Comparison of ENCODE assay signal across 24 mouse cellular contexts in the genomic region with DNA sequence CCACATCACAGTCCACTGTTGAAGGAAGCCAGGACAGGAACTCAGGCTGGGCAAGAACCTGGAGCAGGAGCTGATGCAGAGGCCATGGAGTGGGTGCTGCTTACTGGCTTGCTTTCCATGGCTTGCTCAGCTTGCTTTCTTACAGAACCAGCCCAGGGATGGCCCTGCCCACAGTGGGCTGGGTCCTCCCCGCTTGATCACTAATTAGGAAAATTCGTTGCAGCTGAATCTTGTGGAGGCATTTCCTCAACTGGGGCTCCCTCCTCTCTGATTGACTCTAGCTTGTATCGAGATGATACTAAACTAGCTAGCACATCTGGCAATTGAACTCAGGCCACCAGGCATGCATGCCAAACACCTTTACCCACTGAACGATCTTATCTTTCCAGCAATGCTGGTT. TPM values are rescaled to one million over a fixed set of nuclear protein-coding genes. Genes with fewer than 3 reads are reported as not detected.
DNase-seq lines count a peak whose midpoint lies in the region; ATAC-seq lines count a peak whose summit lies in the region.
"Had no signal": no experiment of that assay in that cellular context is flagged by ENCODE, and none has a peak within 500 bp of the region (broad histone marks: within the 10 kb centered on the region; RNA-seq: fewer than 3 reads in every experiment).

No protein-coding gene starts in this region.

- H3K9me3 ChIP-seq in heart, embryonic 10.5 days, result no peaks in the 10 kb centered on the region
- H3K9me3 ChIP-seq in heart, embryonic 11.5 days (replicated peaks; ENCODE audit: control insufficient read depth, low read length), result no peaks in the 10 kb centered on the region
- no peaks in the 10 kb centered on the region for H3K9me3 ChIP-seq in embryonic facial prominence, embryonic 10.5 days
- H3K9me3 ChIP-seq: embryonic facial prominence, embryonic 13.5 days; embryonic facial prominence, embryonic 15.5 days; forebrain, embryonic 10.5 days; forebrain, embryonic 12.5 days had no signal

- H3K27me3 ChIP-seq in heart, embryonic 10.5 days (ENCODE audit: insufficient read depth, poor library complexity, severe bottlenecking), result no peaks in the 10 kb centered on the region
- H3K27me3 ChIP-seq in heart, embryonic 11.5 days (ENCODE audit: control insufficient read depth, insufficient read depth, low read length), result no peaks in the 10 kb centered on the region
- no peaks in the 10 kb centered on the region for H3K27me3 ChIP-seq in embryonic facial prominence, embryonic 10.5 days (replicated peaks; ENCODE audit: low read depth, poor library complexity, severe bottlenecking)
- H3K27me3 ChIP-seq: embryonic facial prominence, embryonic 13.5 days; embryonic facial prominence, embryonic 15.5 days; forebrain, embryonic 12.5 days; Patski had no signal

- WGBS in heart, embryonic 10.5 days, result 84% methylated on average over 4 of the region's 4 CpGs
- 82% methylated on average over 4 of the region's 4 CpGs for WGBS in heart, embryonic 11.5 days (ENCODE audit: insufficient replicate concordance)
- WGBS in embryonic facial prominence, embryonic 10.5 days, result 55% methylated on average over 4 of the region's 4 CpGs

- no peak for ATAC-seq in heart, embryonic 11.5 days (replicated peaks; ENCODE audit: insufficient number of reproducible peaks, low FRiP score, low TSS enrichment)
- ATAC-seq: activated CD4-positive, CD25-positive, alpha-beta regulatory T cell, adult 4 months; forebrain, embryonic 14.5 days; forebrain, embryonic 16.5 days; Patski had no signal

- no peaks in the 10 kb centered on the region for H3K4me1 ChIP-seq in heart, embryonic 10.5 days
- no peaks in the 10 kb centered on the region for H3K4me1 ChIP-seq in heart, embryonic 11.5 days (ENCODE audit: control insufficient read depth, insufficient read depth, low read length)
- H3K4me1 ChIP-seq in embryonic facial prominence, embryonic 10.5 days, result 0 out of 2 replicates have a peak, but pooled peaks cover 3% of the 10 kb centered on the region
- H3K4me1 ChIP-seq: embryonic facial prominence, embryonic 13.5 days; embryonic facial prominence, embryonic 15.5 days; forebrain, embryonic 10.5 days; forebrain, embryonic 12.5 days had no signal

- H3K36me3 ChIP-seq in heart, embryonic 10.5 days, result peaks cover 90% of the 10 kb centered on the region
- H3K36me3 ChIP-seq in heart, embryonic 11.5 days (ENCODE audit: control insufficient read depth, insufficient read depth, low read length), result peaks cover 28% of the 10 kb centered on the region
- peaks cover 95% of the 10 kb centered on the region for H3K36me3 ChIP-seq in embryonic facial prominence, embryonic 10.5 days (replicated peaks)

- no peak overlapping the region for H3K27ac ChIP-seq in heart, embryonic 10.5 days
- no peak overlapping the region for H3K27ac ChIP-seq in heart, embryonic 11.5 days (ENCODE audit: low read depth, low read length)
- no peak overlapping the region for H3K27ac ChIP-seq in embryonic facial prominence, embryonic 10.5 days (replicated peaks)
- H3K27ac ChIP-seq: embryonic facial prominence, embryonic 13.5 days; embryonic facial prominence, embryonic 15.5 days; forebrain, embryonic 10.5 days; forebrain, embryonic 12.5 days had no signal

- H3K9ac ChIP-seq in heart, embryonic 11.5 days (ENCODE audit: low read depth, low read length), result no peak overlapping the region
- H3K9ac ChIP-seq: embryonic facial prominence, embryonic 13.5 days; embryonic facial prominence, embryonic 15.5 days; forebrain, embryonic 12.5 days had no signal

- H3K4me2 ChIP-seq in heart, embryonic 11.5 days, result no peak overlapping the region
- H3K4me2 ChIP-seq: embryonic facial prominence, embryonic 13.5 days; embryonic facial prominence, embryonic 15.5 days; forebrain, embryonic 12.5 days had no signal

- peak; percentile 54 for DNase-seq in heart, embryonic 10.5 days (ENCODE audit: low spot score)
- DNase-seq in MN1 (ENCODE audit: low spot score), result peak; percentile 34
- DNase-seq in embryonic facial prominence, embryonic 10.5 days (ENCODE audit: low spot score), result peak; percentile 28
- no peak for DNase-seq in layer of hippocampus, adult 9-10 months (ENCODE audit: low spot score)
- no peak for DNase-seq in cerebellum, adult 8-10 months
- DNase-seq: adrenal gland, adult 8-10 months; adrenal gland, postnatal 14 days; adrenal gland, postnatal 36 days; cerebellum, adult 11-12 months; cerebellum, adult 2 months; cerebellum, adult 9-11 months; cerebellum, postnatal 14 days; cerebellum, postnatal 36 days; embryo, embryonic 11 days had no signal

- H3K4me3 ChIP-seq in heart, embryonic 10.5 days, result no peak overlapping the region
- no peak overlapping the region for H3K4me3 ChIP-seq in heart, embryonic 11.5 days (ENCODE audit: low read depth, low read length)
- H3K4me3 ChIP-seq in embryonic facial prominence, embryonic 10.5 days, result no peak overlapping the region
- H3K4me3 ChIP-seq: embryonic facial prominence, embryonic 13.5 days; embryonic facial prominence, embryonic 15.5 days; erythroblast, embryonic 14.5 days; forebrain, embryonic 10.5 days; forebrain, embryonic 12.5 days had no signal

RNA-seq across cellular contexts. Expression of a gene that starts 18.0 kb away (rescaled TPM):
- 6.1 and 6.9 TPM in 2 replicates for polyA plus RNA-seq in heart, embryonic 10.5 days (2016; fragmentation: Nextera tagmentation; extraction: Ambion mirVana)
- 6.0 and 6.5 TPM in 2 replicates for polyA plus RNA-seq in heart, embryonic 11.5 days (2014; fragmentation: Nextera tagmentation; extraction: Ambion mirVana)
- 8.4 and 9.3 TPM in 2 replicates for polyA plus RNA-seq in embryonic facial prominence, embryonic 10.5 days (2016; fragmentation: Nextera tagmentation; extraction: Ambion mirVana)

RNA-seq across cellular contexts. Expression of a gene that starts 18.2 kb away (rescaled TPM):
- polyA plus RNA-seq in heart, embryonic 10.5 days (2016; fragmentation: Nextera tagmentation; extraction: Ambion mirVana), result 37.4 and 40.4 TPM in 2 replicates
- 31.2 and 32.0 TPM in 2 replicates for polyA plus RNA-seq in heart, embryonic 11.5 days (2014; fragmentation: Nextera tagmentation; extraction: Ambion mirVana)
- 46.4 and 46.7 TPM in 2 replicates for polyA plus RNA-seq in embryonic facial prominence, embryonic 10.5 days (2016; fragmentation: Nextera tagmentation; extraction: Ambion mirVana)

RNA-seq across cellular contexts. Expression of a gene that starts 56.4 kb away (rescaled TPM):
- 41.6 and 47.7 TPM in 2 replicates for polyA plus RNA-seq in heart, embryonic 10.5 days (2016; fragmentation: Nextera tagmentation; extraction: Ambion mirVana)
- 36.2 and 38.4 TPM in 2 replicates for polyA plus RNA-seq in heart, embryonic 11.5 days (2014; fragmentation: Nextera tagmentation; extraction: Ambion mirVana)
- polyA plus RNA-seq in embryonic facial prominence, embryonic 10.5 days (2016; fragmentation: Nextera tagmentation; extraction: Ambion mirVana), result 17.3 and 19.2 TPM in 2 replicates

Comparison
In these comparisons a context has a peak if more than half of its experiments do, and no peak if none do; other contexts are left out.
1. DNase-seq: peak in heart, embryonic 10.5 days (single experiment), MN1 (single experiment) and embryonic facial prominence, embryonic 10.5 days (single experiment); none in layer of hippocampus, adult 9-10 months (single experiment) and cerebellum, adult 8-10 months (single experiment).